Mouse (Mus musculus) activated CD4-positive, CD25-positive, alpha-beta regulatory T cell, adult 4 months (primary cell): ENCODE measurements around the gene Pth2. TPM values are rescaled to one million over a fixed set of nuclear protein-coding genes. Genes with fewer than 3 reads are reported as not detected.
A peak's percentile ranks its signal among the peaks of the same experiment; 100 is the strongest.

Experiments used
- ATAC-seq: one replicate; pipeline ENCODE4 v1.8.0; 2017
- polyA plus RNA-seq, 2 experiments: library from polyadenylated mRNA; unstranded; fragments of 100-300 nt; shearing (Covaris generic); gene quantifications; one replicate each; pipeline ENCODE4 v1.2.1; 2017

Pth2 gene
- polyA plus RNA-seq, 2 experiments from 2014 or later = not detected

DNA sequence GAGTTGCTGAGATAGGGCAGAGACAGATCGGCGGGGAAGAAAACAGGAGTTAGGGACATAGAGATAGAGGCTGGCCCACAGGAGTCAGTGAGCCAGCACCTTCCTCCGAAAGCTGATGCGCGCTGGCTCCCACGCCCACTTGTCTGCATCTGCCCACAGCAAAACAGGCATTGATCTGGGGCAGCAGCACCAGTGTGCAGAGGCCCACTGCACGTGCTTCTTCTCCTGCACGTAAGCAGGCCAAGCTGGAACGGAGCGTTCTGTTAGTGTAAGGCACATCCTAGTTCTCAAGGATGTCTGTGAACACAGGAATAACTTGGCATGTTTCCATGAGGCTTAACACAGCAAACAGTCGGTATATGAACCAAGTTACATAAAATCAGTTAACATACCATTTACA is 18.2 kb downstream of the Pth2 start:
- no peak for ATAC-seq

DNA sequence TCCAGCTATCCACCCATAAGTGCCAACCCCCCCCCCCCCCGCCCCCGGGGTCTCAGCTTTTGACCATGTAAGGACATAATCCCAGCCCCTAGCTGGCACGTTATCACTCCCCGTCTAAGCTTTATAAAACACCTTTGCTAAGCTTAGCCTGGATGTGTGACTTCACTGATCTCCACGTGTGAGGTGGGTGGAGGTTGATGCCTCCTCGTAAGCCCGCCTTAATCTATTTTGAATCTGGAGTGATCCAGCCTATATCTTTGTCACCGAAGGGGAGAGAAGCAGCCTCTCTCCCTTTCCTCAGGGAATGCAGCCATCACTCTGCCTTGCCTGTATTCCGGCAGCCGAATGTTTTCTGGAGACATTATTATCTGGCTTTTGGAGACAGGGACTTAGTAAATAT is 21.9 kb downstream of the Pth2 start:
- no peak for ATAC-seq

DNA sequence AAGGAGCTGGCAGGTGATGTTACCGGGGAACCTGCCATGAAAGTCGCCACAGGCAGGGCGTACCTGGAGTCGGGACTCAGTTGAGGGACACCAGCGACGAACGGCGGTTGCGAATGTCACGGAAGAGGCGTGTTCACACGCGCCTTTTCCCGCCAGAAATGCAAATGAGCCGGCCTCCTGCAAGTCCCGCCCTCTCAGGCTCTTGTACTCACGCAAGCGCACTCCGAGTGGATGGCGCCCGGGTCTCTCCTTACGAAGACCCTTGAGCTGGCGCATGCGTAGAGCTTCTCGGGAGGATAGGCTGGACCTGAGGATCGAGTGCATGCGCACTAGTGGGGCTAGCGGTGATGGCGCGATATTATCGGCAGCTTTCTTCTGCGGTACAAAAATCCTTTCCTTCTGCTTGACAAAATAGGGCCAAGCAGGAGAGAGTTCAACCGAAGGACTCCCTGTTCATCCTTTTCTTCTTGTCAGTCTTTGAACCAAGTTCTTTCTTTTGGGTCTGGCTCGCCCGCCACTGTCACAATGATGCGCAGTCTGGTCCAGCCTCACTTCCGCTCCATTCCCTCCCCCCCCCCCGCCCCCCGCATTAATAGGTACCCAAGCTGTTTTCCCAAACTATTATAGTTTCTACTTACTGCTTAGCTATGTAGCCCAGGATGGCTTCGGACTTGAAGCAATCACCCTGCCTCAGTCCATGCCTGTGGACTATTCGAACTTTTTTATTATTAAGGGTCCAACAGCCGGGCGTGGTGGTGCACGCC is 23.8 kb downstream of the Pth2 start, which contains the start of gene Ccdc155:
Gene Ccdc155, minus strand, starts transcription at position 513 of the 764 bp plus-strand sequence.
- ATAC-seq = peak; percentile 92

DNA sequence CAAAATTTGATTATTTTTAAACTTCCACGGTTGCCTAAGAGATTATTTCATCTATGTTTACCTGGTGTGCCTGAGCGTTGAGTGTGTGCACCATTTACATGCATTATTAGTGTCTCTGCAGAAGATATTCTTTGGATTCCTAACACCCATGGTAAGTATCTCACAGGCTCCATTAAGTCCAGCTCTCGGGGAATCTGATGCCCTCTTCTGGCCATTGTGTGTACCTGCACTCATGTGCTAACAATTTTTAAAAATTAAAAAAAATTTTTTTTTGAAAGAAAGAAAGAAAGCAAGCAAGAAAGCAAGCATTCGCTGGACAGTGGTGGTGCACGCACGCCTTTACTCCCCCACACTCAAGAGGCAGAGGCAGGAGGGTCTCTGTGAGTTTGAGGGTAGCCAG is 27.5 kb downstream of the Pth2 start:
- ATAC-seq = no peak

DNA sequence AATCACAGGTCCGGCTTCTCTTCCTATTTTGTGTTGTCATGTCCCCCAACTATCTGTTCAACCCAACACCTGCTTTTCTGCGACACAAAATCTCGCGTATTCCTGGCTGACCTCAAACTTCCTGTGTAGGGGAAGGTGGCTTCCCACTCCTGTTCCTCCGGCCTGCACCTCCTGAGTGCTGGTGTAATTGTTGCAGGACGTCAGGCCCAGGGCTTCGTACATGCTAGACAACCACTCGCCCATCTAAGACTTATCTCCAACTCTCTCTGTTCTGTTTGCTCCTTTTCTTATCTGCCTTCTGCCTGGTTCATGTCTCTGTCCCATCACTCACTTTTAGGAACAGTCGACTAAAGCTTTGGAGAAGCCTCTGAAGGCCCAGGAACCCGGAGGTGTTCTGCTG is 30.3 kb downstream of the Pth2 start:
- ATAC-seq = no peak

DNA sequence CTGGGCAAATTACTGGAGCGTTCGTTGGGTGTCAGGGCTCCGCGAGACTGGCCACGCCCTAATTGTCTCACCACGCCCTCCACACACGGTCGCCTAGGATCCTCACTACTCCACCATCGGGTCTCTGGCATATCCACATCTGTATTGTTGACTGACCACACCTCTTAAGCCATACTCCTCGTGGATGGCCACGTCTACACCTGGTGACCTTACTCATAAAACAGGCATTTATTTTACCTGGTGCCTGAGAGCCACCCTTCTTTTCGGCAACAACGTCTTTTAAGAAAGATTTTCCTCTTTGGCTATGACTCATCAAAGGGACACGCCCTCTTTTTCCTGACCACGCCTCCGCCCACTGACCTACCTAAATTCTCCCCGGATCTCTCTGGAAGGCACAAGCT is 31.1 kb downstream of the Pth2 start, which contains the start of gene Dkkl1:
Gene Dkkl1, minus strand, starts transcription at position 297 of the 401 bp plus-strand sequence.
- peak; percentile 43 for ATAC-seq

DNA sequence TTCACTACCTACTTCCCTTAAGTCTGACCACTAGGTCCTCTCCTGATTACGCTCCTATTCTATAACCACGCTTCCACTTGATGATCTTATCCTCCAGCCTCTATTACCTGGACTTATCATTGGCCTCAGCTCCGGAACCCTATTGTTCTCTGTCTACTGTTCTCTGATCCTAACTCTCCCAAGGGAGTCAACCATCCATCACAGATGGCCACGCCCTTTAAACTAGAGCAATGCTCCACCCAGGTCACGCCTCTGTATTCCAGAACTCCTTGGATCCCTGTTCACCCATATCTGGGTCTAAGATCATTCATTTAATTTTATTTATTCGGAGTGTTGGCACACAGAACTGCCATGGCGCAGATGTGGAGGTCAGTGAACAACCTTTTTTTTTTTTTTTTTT is 31.6 kb downstream of the Pth2 start:
- ATAC-seq = no peak

DNA sequence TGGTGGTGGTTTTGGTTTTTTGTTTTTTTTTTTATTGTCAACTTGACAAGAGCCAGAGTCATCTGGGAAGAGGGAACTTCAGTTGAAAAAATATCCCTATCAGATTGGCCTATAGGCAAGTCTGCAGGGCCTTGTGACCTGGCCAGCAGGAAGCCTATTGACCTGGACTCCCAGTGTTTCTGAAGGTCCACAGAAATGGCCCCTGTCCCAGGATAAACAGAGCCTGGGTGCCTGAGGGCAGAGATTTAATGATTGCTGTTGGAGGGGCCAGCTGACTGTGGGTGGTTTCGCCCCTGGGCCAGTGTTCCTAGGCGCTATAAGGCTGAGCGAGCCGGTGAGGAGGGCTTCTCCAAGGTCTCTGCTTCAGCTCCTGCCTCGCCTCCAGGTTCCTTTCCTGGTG is 32.9 kb downstream of the Pth2 start:
- ATAC-seq = no peak

DNA sequence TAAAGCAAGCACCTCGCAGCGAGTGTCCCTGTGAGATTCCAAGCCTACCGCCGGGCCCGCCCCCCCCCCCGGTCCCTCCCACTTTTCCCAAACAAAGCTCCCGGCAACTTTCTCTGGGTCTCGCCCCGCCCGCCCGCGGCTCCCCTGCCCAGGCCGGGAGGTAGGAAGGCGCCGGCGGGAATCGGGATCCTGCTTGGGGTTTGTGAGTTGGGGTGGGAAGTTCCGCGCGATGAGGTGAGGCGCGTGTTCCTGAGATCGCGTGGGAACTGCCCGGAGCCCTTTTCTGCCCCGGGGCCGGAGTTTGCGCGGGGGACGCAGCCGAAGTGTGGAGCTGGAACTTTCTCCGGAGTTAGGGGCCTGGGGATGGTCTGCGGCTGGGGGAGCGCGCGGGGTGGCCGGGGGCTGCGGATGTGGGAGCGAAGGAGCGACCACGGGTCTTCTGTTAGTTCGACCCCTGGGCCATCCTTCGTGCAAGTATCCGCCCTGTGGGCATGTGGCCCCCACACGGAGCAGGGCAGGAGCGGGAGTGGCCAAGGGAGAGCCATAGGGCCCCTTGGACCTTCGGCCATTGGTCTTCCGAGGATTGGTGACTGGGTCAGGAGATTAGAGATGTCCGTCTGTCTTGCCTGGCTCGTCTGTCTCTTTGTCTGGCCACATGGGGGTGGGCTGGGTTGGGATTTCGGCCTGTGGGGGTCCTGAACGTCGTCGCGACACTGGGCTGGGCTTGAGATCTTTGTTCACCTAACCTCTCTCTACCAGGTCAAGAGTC is 35.1 kb downstream of the Pth2 start, which contains the start of gene Tead2:
Gene Tead2, plus strand, starts transcription at position 81 of the 769 bp plus-strand sequence.
- ATAC-seq = no peak

DNA sequence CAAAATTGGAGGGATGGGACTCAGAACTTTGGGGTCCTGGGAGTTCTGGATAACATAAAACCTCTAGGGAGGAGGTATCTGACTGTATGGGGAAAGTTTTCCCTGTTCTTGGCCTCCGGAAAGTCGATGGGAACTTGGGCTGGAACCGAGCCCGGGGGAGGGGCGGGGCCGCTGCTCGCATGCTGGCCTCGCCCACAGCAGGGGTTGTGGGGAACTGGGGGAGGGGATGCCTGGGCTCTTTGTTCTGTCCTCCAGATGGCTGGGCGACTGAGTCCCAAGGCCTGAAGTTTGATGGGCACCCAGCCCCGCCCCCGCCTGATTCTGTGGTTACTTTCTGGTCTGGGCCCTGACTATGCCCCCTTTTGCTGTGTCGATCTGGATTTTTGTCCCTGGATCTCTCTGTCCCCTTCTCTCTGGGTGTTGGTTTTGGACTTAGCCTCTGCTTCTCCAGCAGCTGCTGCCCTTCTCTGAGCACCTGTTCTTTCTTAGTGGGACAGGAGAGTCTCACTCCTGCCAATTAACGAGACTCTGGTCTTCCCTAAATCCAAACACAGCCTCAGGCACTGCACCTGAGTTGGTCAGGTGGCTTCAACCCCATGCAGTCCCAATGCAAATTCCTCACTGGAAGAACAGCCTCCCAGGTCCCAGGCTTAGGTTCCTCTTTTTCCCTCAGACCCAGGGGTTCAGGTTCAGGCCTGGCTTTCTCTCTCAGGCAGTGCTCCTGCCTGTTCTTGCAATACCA is 35.8 kb downstream of the Pth2 start:
- no peak for ATAC-seq

DNA sequence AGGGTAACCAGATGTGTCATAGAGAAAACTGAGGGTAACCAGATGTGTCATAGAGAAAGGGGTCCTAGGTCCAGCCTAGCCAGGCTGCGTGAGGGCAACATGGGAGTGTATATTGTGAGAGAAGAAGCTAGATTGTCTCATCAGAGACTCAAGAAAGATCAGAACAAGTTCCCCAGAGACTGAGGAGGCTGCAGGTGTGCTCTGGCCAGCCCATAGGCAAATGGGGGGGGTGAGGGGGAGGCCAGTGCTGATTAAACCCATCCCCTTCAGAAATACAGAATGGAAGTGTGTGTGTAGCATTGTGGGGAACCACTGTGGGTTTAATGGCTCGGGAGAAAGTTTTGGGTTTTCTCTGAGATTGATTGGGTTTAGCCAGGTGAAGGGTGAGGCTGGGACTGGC is 40.9 kb downstream of the Pth2 start:
- no peak for ATAC-seq

DNA sequence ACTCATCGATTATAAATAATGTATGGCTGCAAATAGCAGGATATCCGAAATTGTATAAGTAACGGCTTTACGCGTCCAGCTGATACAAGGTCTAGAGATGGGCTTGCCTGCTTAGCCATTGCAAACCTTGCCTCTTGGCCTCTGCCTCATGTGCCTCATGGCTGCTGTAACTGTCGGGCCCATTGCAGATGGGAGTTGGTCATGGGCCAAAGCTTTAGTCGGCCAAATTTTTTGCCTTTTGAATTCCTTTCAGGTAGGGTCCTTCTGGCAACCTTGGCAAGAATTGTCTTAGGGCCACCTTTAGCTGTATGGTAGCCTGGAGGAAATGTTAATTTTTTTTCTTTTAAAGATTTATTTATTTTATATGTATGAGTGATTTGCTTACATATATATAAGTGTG is 44.0 kb downstream of the Pth2 start:
- no peak for ATAC-seq

DNA sequence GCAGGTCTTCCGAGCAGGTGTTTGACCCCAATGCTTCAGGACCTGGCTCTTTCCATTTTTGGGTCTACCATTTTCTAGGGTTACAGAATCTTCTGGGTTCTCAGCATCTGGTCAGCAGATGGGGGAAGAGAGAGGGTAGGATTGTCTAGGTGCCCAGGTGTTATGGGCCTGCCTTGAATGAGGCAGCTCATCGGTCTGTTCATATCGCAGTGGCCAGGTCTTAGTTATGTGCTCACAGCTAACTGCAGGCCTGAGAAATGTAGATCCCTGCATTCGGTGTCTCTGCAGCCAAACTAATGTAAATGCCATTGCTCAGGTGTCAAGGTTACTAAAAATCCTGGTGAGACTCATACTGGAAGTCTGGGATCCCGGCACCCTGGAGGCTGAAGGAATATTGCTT is 45.6 kb downstream of the Pth2 start:
- no peak for ATAC-seq

DNA sequence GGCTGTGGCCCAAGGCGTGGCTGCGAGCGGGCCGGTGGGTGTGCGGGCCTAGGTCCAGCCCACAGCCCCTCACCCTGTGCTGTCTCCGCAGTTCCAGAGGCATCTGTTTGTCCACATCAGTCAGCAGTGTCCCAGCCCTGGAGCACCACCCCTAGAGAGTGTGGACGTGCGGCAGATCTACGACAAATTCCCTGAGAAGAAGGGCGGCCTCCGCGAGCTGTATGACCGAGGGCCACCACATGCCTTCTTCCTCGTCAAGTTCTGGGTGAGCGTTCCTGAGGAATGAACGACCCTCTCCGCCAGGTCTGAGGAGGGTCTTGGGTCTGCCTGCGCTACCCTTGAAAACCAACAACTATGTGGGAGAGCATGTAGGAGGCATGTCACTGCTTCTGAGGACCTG is 47.8 kb downstream of the Pth2 start:
- no peak for ATAC-seq

DNA sequence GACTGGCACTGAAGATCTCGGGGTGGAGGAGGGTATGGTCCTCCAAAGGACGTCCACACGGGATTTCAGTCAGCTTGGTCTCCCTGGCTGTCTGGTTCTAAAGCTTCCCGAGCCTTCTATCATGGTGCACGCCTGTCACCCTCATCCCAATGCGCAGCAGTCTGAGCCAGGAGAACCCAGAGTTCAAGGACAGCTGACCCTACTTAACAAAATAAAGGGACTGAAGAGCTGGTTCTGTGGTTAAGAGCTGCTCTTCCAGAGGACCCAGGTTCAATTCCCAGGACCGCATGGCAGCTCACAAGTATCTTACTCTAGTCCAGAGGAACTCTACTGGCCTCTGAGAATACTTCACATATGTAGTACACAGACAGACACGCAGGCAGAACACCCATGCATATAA is 48.3 kb downstream of the Pth2 start:
- ATAC-seq = no peak

DNA sequence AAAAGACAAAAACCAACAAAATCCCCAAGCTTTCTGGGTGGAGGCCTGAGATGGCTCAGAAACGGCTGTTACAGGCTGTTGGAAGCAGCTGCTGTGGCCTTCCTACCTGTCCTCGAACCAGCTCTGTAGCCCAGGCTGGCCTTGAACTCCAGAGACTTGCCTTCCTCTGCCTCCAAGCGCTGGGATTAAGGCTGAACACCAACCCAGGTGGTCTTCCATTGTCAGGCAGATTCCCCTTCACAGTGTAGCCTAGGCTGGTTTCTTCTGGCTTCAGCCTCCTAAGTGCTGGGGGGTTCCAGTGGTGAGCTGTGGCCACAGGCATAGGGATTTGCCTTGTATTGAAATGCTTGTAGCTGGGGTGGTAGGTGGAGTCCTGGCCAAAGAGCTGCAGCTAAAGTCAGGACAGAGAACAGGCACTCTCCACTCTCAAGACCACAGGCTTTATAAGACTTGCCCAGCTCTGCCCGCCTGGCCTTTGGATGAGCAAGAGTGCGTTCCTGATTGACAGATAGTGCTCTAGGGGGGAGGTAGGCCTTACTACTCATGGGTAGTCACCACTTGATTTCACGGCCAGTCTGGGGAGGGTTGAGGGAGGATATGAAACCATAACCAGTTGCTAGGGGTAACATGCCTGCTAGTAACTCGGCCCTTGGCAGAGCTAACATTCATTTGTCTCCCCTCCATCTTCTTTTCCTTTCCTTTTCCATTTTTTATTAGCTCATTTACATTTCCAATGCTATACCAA is 48.8 kb downstream of the Pth2 start:
- no peak for ATAC-seq

DNA sequence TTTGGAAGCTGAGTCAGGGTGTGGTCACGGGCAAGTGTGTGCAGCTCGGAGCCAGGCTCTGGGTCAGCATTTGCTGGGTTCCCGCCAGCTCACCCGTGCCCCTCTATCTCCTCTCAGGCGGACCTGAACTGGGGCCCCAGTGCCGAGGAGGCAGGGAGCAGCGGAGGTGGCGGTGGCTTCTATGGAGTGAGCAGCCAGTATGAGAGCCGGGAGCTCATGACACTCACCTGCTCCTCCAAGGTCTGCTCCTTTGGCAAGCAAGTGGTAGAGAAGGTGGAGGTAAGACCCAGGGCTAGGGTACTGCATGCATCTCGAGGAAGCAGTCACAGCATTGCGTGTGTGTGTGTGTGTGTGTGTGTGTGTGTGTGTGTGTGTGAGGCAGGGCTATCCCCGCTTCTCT is 50.4 kb downstream of the Pth2 start:
- no peak for ATAC-seq

Other genes starting within 250 kb of the Pth2 start
- not detected for gene Tsks, start 237.8 kb upstream of the Pth2 start, polyA plus RNA-seq
- under 1 TPM; 0.80 to 0.98 TPM for gene Cpt1c, start 206.1 kb upstream of the Pth2 start, polyA plus RNA-seq
- gene Prmt1, start 194.4 kb upstream of the Pth2 start, polyA plus RNA-seq = 100 to 1,000 TPM in 1 of 2 experiments, 10 to 100 TPM in 1; 38.0 to 103 TPM
- 100 to 1,000 TPM in 1 of 2 experiments, 10 to 100 TPM in 1; 88.9 to 129 TPM for gene Irf3, start 183.3 kb upstream of the Pth2 start, polyA plus RNA-seq
- gene Bcl2l12, start 182.3 kb upstream of the Pth2 start, polyA plus RNA-seq = 10 to 100 TPM; 18.4 to 31.8 TPM
- 1 to 10 TPM; 8.6 to 8.7 TPM for gene Scaf1, start 164.6 kb upstream of the Pth2 start, polyA plus RNA-seq
- gene Rras, start 163.0 kb upstream of the Pth2 start, polyA plus RNA-seq = 1 to 10 TPM; 4.5 to 6.1 TPM
- gene Prr12, start 128.1 kb upstream of the Pth2 start, polyA plus RNA-seq = 10 to 100 TPM in 1 of 2 experiments, 1 to 10 TPM in 1; 9.5 to 11.4 TPM
- gene Nosip, start 118.6 kb upstream of the Pth2 start, polyA plus RNA-seq = 100 to 1,000 TPM; 143 to 161 TPM
- 1 to 10 TPM in 1 of 2 experiments, under 1 TPM in 1; 0.41 to 1.2 TPM for gene Prrg2, start 118.3 kb upstream of the Pth2 start, polyA plus RNA-seq
- gene Rcn3, start 88.8 kb upstream of the Pth2 start, polyA plus RNA-seq = 1 to 10 TPM; 4.7 to 5.4 TPM
- 1 to 10 TPM in 1 of 2 experiments, under 1 TPM in 1; 0.78 to 1.1 TPM for gene Fcgrt, start 77.1 kb upstream of the Pth2 start, polyA plus RNA-seq
- gene Rps11, start 56.6 kb upstream of the Pth2 start, polyA plus RNA-seq = 1,000 to 10,000 TPM; 4,562 to 5,652 TPM
- 1,000 to 10,000 TPM; 7,090 to 8,122 TPM for gene Rpl13a, start 52.2 kb upstream of the Pth2 start, polyA plus RNA-seq
- gene Gm45713, start 44.8 kb upstream of the Pth2 start, polyA plus RNA-seq = not detected
- gene Flt3l, start 44.6 kb upstream of the Pth2 start, polyA plus RNA-seq = 100 to 1,000 TPM; 118 to 125 TPM
- 10 to 100 TPM; 44.4 to 53.0 TPM for gene Pih1d1, start 26.7 kb upstream of the Pth2 start, polyA plus RNA-seq
- gene Aldh16a1, start 26.4 kb upstream of the Pth2 start, polyA plus RNA-seq = 10 to 100 TPM; 21.4 to 27.4 TPM
- not detected for gene Slc17a7, start 17.0 kb upstream of the Pth2 start, polyA plus RNA-seq
- not detected for gene Gfy, start 1.4 kb upstream of the Pth2 start, polyA plus RNA-seq
- gene Ccdc155, start 23.9 kb downstream of the Pth2 start, polyA plus RNA-seq = under 1 TPM; 0.24 to 0.34 TPM
- gene Dkkl1, start 31.2 kb downstream of the Pth2 start, polyA plus RNA-seq = 10 to 100 TPM; 20.6 to 24.7 TPM
- 1 to 10 TPM; 1.5 to 2.8 TPM for gene Tead2, start 34.8 kb downstream of the Pth2 start, polyA plus RNA-seq
- gene Cd37, start 58.1 kb downstream of the Pth2 start, polyA plus RNA-seq = 100 to 1,000 TPM; 420 to 495 TPM
- gene Slc6a16, start 60.1 kb downstream of the Pth2 start, polyA plus RNA-seq = not detected
- not detected for gene Slc6a21, start 96.5 kb downstream of the Pth2 start, polyA plus RNA-seq
- 10 to 100 TPM; 21.7 to 27.8 TPM for gene Trpm4, start 152.8 kb downstream of the Pth2 start, polyA plus RNA-seq
- not detected for gene Hrc, start 154.3 kb downstream of the Pth2 start, polyA plus RNA-seq
- not detected for gene Ppfia3, start 186.0 kb downstream of the Pth2 start, polyA plus RNA-seq
- not detected for gene Lin7b, start 189.6 kb downstream of the Pth2 start, polyA plus RNA-seq
- 100 to 1,000 TPM in 1 of 2 experiments, 10 to 100 TPM in 1; 68.1 to 108 TPM for gene Snrnp70, start 214.7 kb downstream of the Pth2 start, polyA plus RNA-seq
- gene Kcna7, start 224.7 kb downstream of the Pth2 start, polyA plus RNA-seq = not detected
- not detected for gene Ntf5, start 232.7 kb downstream of the Pth2 start, polyA plus RNA-seq
- gene Lhb, start 239.8 kb downstream of the Pth2 start, polyA plus RNA-seq = not detected